Comparison of ENCODE assay signal across 10 mouse cellular contexts in genomic region chr1:128712876-128713275, GRCm38 (mm10).
A peak's percentile ranks its signal among the peaks of the same experiment; 100 is the strongest.
DNase-seq lines count a peak whose midpoint lies in the region; ATAC-seq lines count a peak whose summit lies in the region.
"Had no signal": no experiment of that assay in that cellular context is flagged by ENCODE, and none has a peak within 500 bp of the region (broad histone marks: within the 10 kb centered on the region; RNA-seq: fewer than 3 reads in every experiment).

No protein-coding gene starts in this region.

- no peak overlapping the region for H3K4me3 ChIP-seq in hindbrain, embryonic 16.5 days (ENCODE audit: low read length)

- H3K36me3 ChIP-seq in hindbrain, embryonic 16.5 days (ENCODE audit: control insufficient read depth, insufficient read depth, low read length), result no peaks in the 10 kb centered on the region

- no peaks in the 10 kb centered on the region for H3K27me3 ChIP-seq in hindbrain, embryonic 16.5 days (replicated peaks; ENCODE audit: control insufficient read depth, insufficient read depth, low read length)
- H3K27me3 ChIP-seq: Patski had no signal

- peak; percentile 94 for ATAC-seq in megakaryocyte, adult 5-6 weeks (ENCODE audit: poor library complexity, severe bottlenecking)
- ATAC-seq in hindbrain, embryonic 16.5 days, result no peak
- ATAC-seq: Patski had no signal

- H3K4me2 ChIP-seq in hindbrain, embryonic 16.5 days (ENCODE audit: low read length), result no peak overlapping the region

- no peaks in the 10 kb centered on the region for H3K4me1 ChIP-seq in hindbrain, embryonic 16.5 days (ENCODE audit: control insufficient read depth, insufficient read depth, low read depth, low read length)

- no peak overlapping the region for H3K27ac ChIP-seq in hindbrain, embryonic 16.5 days (ENCODE audit: low read depth, low read length)

- peak; percentile 8 for DNase-seq in thymus, postnatal 25 days
- DNase-seq in thymus, postnatal 10 days (ENCODE audit: low spot score in 2 of 2), result no peak
- peak; percentile 33 for DNase-seq in liver
- no peak for DNase-seq in ovary, adult 18-20 months (ENCODE audit: low spot score)
- DNase-seq in kidney, postnatal 36 days, result no peak
- DNase-seq: cerebellum, postnatal 25 days; gastrocnemius, postnatal 25 days had no signal

- WGBS in hindbrain, embryonic 16.5 days, result 68% methylated on average over 7 of the region's 7 CpGs

- H3K9ac ChIP-seq in hindbrain, embryonic 16.5 days (ENCODE audit: low read depth, low read length), result no peak overlapping the region

- H3K9me3 ChIP-seq in hindbrain, embryonic 16.5 days (ENCODE audit: control insufficient read depth, low read length), result no peaks in the 10 kb centered on the region

Comparison
In these comparisons a context has a peak if more than half of its experiments do, and no peak if none do; other contexts are left out.
1. DNase-seq: peak in thymus, postnatal 25 days (single experiment) and liver (single experiment); none in thymus, postnatal 10 days (0 of 2), ovary, adult 18-20 months (single experiment) and kidney, postnatal 36 days (0 of 2).